Mouse (Mus musculus) gastrocnemius, adult 2 months (tissue): ENCODE results near the gene Ubald1. TPM values are rescaled to one million over a fixed set of nuclear protein-coding genes. Genes with fewer than 3 reads are reported as not detected.

Source experiments
- DNase-seq: peaks from one replicate; pipeline ENCODE4 v3.0.0; 2022
- H3K27ac ChIP-seq: fragments of 200-600 bp; 2 replicates; pipeline ENCODE4 v1.8.1; 2022; ENCODE audit warnings: mild to moderate bottlenecking
- H3K4me3 ChIP-seq: fragments of 200-600 bp; 2 replicates; pipeline ENCODE4 v1.8.1; 2022; ENCODE audit warnings: mild to moderate bottlenecking, moderate library complexity
- CTCF ChIP-seq: fragments of 200-600 bp; IDR thresholded peaks from 2 replicates; pipeline ENCODE4 v1.8.1; 2022; ENCODE audit warnings: antibody characterized with exemption, mild to moderate bottlenecking, moderate library complexity
- intact Hi-C: fragments of 180-260 bp; cut with DNase I; formaldehyde crosslinking; loops from one replicate; pipeline ENCODE4 v1.15.1; 2025
- total RNA-seq, 2 experiments: library from RNA; stranded (reverse); gene quantifications; 2 replicates each; pipeline ENCODE4 v1.2.3; 2021

Ubald1 gene
- total RNA-seq, 2 experiments from 2014 or later: 30.3 to 44.8 TPM

- peak; percentile 45 for DNase-seq
These were observed 1.8 kb downstream of the Ubald1 start for GRCm38 (mm10) chr16:4878192-4878885.

GRCm38 (mm10) chr16:4877701-4878100, 2.4 kb downstream of the Ubald1 start:
- intact Hi-C loops: loop anchor here (2.0 kb wide), 1 partner anchor 35 kb away; no protein-coding TSS in a partner anchor
- no peak for DNase-seq
- Histone ChIP-seq H3K27ac (peak overlapping the region; percentile 100), H3K4me3 (peak overlapping the region; percentile 93)
- no peak for TF ChIP-seq CTCF

More at GRCm38 (mm10) chr16:4878192-4878885, 1.8 kb downstream of the Ubald1 start:
- Histone ChIP-seq H3K27ac (peak overlapping the region; percentile 100), H3K4me3 (peak overlapping the region; percentile 93)
- TF ChIP-seq CTCF: no peak
- intact Hi-C loops: loop anchor here (2.0 kb wide), 1 partner anchor 34 kb away; no protein-coding TSS in a partner anchor

GRCm38 (mm10) chr16:4877195-4877594, 2.9 kb downstream of the Ubald1 start:
- intact Hi-C loops: no loop called here
- Histone ChIP-seq H3K27ac (peak overlapping the region; percentile 100), H3K4me3 (peak overlapping the region; percentile 93)
- TF ChIP-seq CTCF: no peak
- no peak for DNase-seq

GRCm38 (mm10) chr16:4876033-4876680, 4.0 kb downstream of the Ubald1 start:
- DNase-seq: peak; percentile 74
- intact Hi-C loops: no loop called here

GRCm38 (mm10) chr16:4875198-4876032, 4.7 kb downstream of the Ubald1 start:
- 0 out of 2 replicates have a peak overlapping the region, but pooled peaks have one; percentile 100 for H3K27ac ChIP-seq
- no peak overlapping the region for H3K4me3 ChIP-seq
- intact Hi-C loops: no loop called here
- TF ChIP-seq CTCF: no peak
- no peak for DNase-seq

More at GRCm38 (mm10) chr16:4876033-4876680, 4.0 kb downstream of the Ubald1 start:
- TF ChIP-seq CTCF: no peak
- H3K4me3 ChIP-seq: peak overlapping the region; percentile 17; the same call in 1 of the 2 replicates
- peak overlapping the region; percentile 100 for H3K27ac ChIP-seq

- TF ChIP-seq CTCF: no peak
- DNase-seq: no peak
- Histone ChIP-seq H3K27ac (no peak overlapping the region), H3K4me3 (no peak overlapping the region)
- intact Hi-C loops: no loop called here
These were observed 8.2 kb downstream of the Ubald1 start for GRCm38 (mm10) chr16:4871926-4872325.

GRCm38 (mm10) chr16:4870490-4870889, 9.6 kb downstream of the Ubald1 start:
- H3K4me3 ChIP-seq: no peak overlapping the region
- no peak overlapping the region for H3K27ac ChIP-seq
- no peak for TF ChIP-seq CTCF
- no peak for DNase-seq
- intact Hi-C loops: no loop called here

GRCm38 (mm10) chr16:4866101-4866695, 13.9 kb downstream of the Ubald1 start:
- DNase-seq: peak; percentile 50
- intact Hi-C loops: loop anchor here (10.0 kb wide), 2 partner anchors 101 to 171 kb away; no protein-coding TSS in a partner anchor
- TF ChIP-seq CTCF: no peak
- Histone ChIP-seq H3K4me3 (no peak overlapping the region), H3K27ac (peak overlapping the region; percentile 59; the same call in 1 of the 2 replicates)

- no peak for TF ChIP-seq CTCF
- Histone ChIP-seq H3K4me3 (no peak overlapping the region), H3K27ac (no peak overlapping the region)
- intact Hi-C loops: loop anchor here (10.0 kb wide), 2 partner anchors 99 to 169 kb away; no protein-coding TSS in a partner anchor
- DNase-seq: no peak
These were observed 16.4 kb downstream of the Ubald1 start for GRCm38 (mm10) chr16:4863742-4864141.

- Histone ChIP-seq H3K27ac (no peak overlapping the region), H3K4me3 (no peak overlapping the region)
- intact Hi-C loops: loop anchor here (10.0 kb wide), 2 partner anchors 98 to 168 kb away; no protein-coding TSS in a partner anchor
- TF ChIP-seq CTCF: peak; percentile 89
- DNase-seq: peak; percentile 82
These were observed 17.1 kb downstream of the Ubald1 start for GRCm38 (mm10) chr16:4862863-4863483.

- intact Hi-C loops: loop anchor here (10.0 kb wide), 2 partner anchors 97 to 167 kb away; no protein-coding TSS in a partner anchor
- Histone ChIP-seq H3K4me3 (no peak overlapping the region), H3K27ac (no peak overlapping the region)
- TF ChIP-seq CTCF: peak; percentile 39
- DNase-seq: no peak
These were observed 18.7 kb downstream of the Ubald1 start for GRCm38 (mm10) chr16:4861392-4861791.
